Mouse (Mus musculus) stomach, embryonic 16.5 days (tissue): ENCODE results near the gene Gramd1b. TPM values are rescaled to one million over a fixed set of nuclear protein-coding genes. Genes with fewer than 3 reads are reported as not detected.

Experiments
- ATAC-seq: fragments of 200-750 bp; cut with Nextera tagmentation; 2 replicates; pipeline ENCODE4 v1.8.0; 2017; ENCODE audit warnings: moderate number of reproducible peaks, moderate TSS enrichment; ENCODE audit not compliant: insufficient read depth, low FRiP score
- H3K27ac ChIP-seq: fragments of 300-500 bp; sonication (generic); 2 replicates; pipeline ENCODE4 v1.5.1; 2014; ENCODE audit warnings: low read length
- H3K27me3 ChIP-seq: fragments of 300-500 bp; sonication (generic); 2 replicates; pipeline ENCODE4 v1.6.1; 2014; ENCODE audit warnings: low read length, control low read depth, mixed read lengths; ENCODE audit not compliant: control insufficient read depth, insufficient read depth
- H3K36me3 ChIP-seq: fragments of 300-500 bp; sonication (generic); 2 replicates; pipeline ENCODE4 v1.6.1; 2014; ENCODE audit warnings: low read length; ENCODE audit not compliant: control insufficient read depth, insufficient read depth
- H3K4me1 ChIP-seq: fragments of 300-500 bp; sonication (generic); 2 replicates; pipeline ENCODE4 v1.6.1; 2014; ENCODE audit warnings: low read length, control low read depth, mixed read lengths; ENCODE audit not compliant: control insufficient read depth, insufficient read depth
- H3K4me2 ChIP-seq: fragments of 300-500 bp; sonication (generic); 2 replicates; pipeline ENCODE4 v1.6.1; 2014; ENCODE audit warnings: low read depth, low read length, mixed read lengths
- H3K4me3 ChIP-seq: fragments of 300-500 bp; sonication (generic); replicated peaks from 2 replicates; pipeline ENCODE4 v1.5.1; 2014; ENCODE audit warnings: mild to moderate bottlenecking, low read length
- H3K9ac ChIP-seq: fragments of 300-500 bp; sonication (generic); 2 replicates; pipeline ENCODE4 v1.6.1; 2014; ENCODE audit warnings: low read length
- H3K9me3 ChIP-seq: fragments of 300-500 bp; sonication (generic); replicated peaks from 2 replicates; pipeline ENCODE4 v1.6.1; 2016; ENCODE audit warnings: low read length, control low read depth; ENCODE audit not compliant: control insufficient read depth
- WGBS: fragments of 180-500 bp; shearing (Covaris S2); extraction: QIAGEN DNeasy Blood & Tissue Kit; methylation state at CpG from one replicate; pipeline ENCODE4 v1.1.7; 2014; 5-methylcytosine and 5-hydroxymethylcytosine counted together
- polyA plus RNA-seq: library from polyadenylated mRNA; unstranded; fragments of >200 nt; fragmentation: Nextera tagmentation; extraction: Ambion mirVana; gene quantifications from 2 replicates; pipeline ENCODE4 v1.2.1, GENCODE M21; 2015

Gene Gramd1b
- polyA plus RNA-seq, 1 experiment from 2014 or later: 4.9 TPM

DNA sequence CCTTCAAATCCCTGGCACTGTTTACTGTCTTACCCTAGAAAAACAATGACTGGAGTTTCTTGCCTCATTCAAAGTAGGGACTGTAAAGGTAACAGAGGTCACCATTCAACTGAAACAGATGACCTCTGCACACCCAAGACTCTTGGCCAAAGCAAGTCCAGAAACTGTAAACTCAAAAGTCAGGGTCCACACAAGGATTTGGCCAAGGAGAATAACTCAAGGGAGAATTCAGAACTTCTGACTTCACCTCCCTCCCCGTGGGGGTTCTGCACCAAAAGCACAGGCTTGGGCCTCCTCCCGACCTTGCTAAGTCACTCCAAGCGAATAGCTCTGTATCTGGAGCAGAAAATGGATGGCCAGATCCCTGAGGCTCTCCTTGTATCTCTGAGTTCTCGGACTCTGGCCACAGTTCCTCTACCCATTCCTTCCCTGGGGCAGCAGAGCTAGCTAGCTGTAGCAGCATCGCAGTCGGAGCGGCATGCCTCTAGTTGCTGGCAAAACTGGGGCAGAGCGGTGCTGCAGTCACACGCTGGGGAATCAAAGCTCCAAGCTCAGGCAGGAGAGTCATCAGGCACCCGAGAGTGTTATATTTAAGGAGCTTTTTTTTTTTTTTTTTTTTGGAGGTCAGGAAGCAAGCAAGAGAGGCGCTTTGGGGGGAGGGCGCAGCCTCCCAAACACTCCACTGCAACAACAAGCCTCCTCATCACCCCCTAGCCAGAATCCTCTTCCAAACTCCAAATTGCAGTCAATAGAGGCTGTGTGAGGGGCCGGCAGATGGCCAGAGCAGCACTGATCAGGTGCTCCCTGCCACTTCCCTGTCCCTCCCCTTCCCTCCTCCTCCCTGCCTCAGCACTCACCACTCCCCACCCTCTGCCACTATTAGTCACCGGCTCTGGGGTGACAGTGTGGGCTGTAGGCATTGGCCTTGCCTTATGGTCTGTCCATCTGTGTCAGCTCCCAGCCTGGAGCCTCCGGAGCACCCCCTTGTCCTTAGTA lies 149.5 kb downstream of the Gramd1b start:
- H3K27ac ChIP-seq: no peak overlapping the region
- H3K4me1 ChIP-seq: peaks cover 4% of the 10 kb centered on the region; the same call in 1 of the 2 replicates
- H3K9ac ChIP-seq: no peak overlapping the region
- H3K36me3 ChIP-seq: no peaks in the 10 kb centered on the region
- no peaks in the 10 kb centered on the region for H3K27me3 ChIP-seq
- H3K4me3 ChIP-seq: no peak overlapping the region
- no peaks in the 10 kb centered on the region for H3K9me3 ChIP-seq
- WGBS: 28% methylated on average over 15 of the region's 15 CpGs
- no peak overlapping the region for H3K4me2 ChIP-seq
- peak; percentile 82; the same call in 1 of the 2 replicates for ATAC-seq

DNA sequence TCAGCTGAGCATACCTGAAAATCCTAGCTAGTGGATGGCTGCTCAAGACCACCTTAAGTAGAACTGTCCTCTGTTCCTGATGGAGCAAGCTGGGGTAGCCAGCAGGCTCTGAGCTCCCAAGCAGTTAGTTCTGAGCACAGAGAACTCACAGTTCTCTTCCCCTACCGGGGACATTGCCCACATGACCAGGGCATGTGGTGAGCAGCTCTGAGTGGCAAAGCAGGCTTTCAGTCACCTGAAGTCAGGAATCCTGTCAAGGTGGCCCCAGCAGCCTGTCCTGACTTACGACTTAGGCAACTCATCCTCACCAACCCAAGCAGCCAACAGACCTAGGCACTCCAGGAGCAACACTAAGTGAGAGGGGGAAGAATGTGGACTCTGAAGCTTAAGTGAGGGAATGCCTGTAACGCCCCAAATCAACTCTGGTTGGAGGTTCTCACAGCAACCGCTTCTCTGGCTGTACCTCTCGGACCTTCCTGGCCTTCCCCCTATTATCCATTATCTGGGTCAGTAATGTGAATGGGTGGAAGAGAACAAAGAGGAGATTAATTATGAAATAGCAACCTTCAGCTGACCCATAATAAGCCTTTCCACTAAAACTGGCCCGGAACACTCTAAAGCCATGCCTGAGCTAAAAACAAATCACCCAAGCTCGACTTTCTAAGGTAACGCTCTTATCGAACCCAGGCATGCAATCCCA lies 154.3 kb downstream of the Gramd1b start:
- WGBS: 67% methylated on average over 9 of the region's 9 CpGs
- H3K9me3 ChIP-seq: no peaks in the 10 kb centered on the region
- H3K4me1 ChIP-seq: peaks cover 4% of the 10 kb centered on the region; the same call in 1 of the 2 replicates
- ATAC-seq: no peak; the same call in 1 of the 2 replicates
- no peaks in the 10 kb centered on the region for H3K36me3 ChIP-seq
- no peak overlapping the region for H3K9ac ChIP-seq
- H3K4me3 ChIP-seq: no peak overlapping the region
- no peaks in the 10 kb centered on the region for H3K27me3 ChIP-seq
- H3K27ac ChIP-seq: no peak overlapping the region
- H3K4me2 ChIP-seq: peak overlapping the region; percentile 37; the same call in 1 of the 2 replicates

DNA sequence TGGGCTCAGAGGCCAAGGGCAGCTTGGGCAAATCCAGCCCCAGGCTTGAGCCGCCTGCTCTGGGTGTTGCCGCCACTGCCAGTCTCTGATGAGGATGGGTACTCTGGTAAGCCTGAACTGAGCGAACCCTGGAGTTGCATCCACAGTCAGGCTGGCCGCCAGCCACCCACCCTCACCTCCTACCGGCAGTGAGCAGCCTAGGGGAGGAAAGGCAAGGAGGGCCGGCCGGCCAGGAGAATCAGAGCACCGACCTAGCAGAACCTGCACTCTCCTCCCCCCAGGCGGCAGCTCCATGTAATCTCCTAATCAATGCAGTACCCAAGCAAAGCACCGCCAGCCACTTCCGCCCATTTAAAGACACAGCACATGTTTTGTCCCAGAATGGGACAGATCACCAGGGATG lies 155.0 kb downstream of the Gramd1b start:
- 20% methylated on average over 11 of the region's 11 CpGs for WGBS
- 0 out of 2 replicates have a peak overlapping the region, but pooled peaks have one; percentile 39 for H3K9ac ChIP-seq

DNA sequence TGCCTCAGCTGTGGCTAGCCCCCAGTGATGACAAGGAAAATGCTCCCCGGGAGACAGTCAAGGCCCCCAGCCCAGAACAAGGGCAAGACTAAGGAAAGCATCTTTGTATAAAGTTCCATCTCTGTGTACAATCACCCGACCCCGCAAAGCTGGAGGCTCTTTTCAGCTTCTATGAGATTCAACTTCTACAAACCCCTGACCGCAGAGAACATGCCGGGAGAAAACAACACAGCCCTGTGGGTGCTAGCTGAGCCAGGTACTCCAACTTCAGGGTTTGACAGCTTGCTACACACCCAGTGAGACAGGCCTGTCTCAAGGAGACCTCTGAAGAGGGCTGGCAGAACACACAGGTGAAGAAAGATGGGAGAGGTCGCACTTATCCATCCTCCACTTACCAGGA lies 155.7 kb downstream of the Gramd1b start:
- no peak overlapping the region for H3K27ac ChIP-seq
- H3K4me1 ChIP-seq: 0 out of 2 replicates have a peak, but pooled peaks cover 4% of the 10 kb centered on the region
- H3K9me3 ChIP-seq: no peaks in the 10 kb centered on the region
- no peaks in the 10 kb centered on the region for H3K36me3 ChIP-seq
- no peak overlapping the region for H3K9ac ChIP-seq
- H3K4me2 ChIP-seq: no peak overlapping the region
- 78% methylated on average over 6 of the region's 6 CpGs for WGBS
- no peak for ATAC-seq
- no peaks in the 10 kb centered on the region for H3K27me3 ChIP-seq
- H3K4me3 ChIP-seq: no peak overlapping the region

More for the DNA sequence above, 155.0 kb downstream of the Gramd1b start:
- no peaks in the 10 kb centered on the region for H3K27me3 ChIP-seq
- no peak for ATAC-seq
- 0 out of 2 replicates have a peak, but pooled peaks cover 4% of the 10 kb centered on the region for H3K4me1 ChIP-seq
- H3K9me3 ChIP-seq: no peaks in the 10 kb centered on the region
- no peak overlapping the region for H3K27ac ChIP-seq
- H3K4me3 ChIP-seq: no peak overlapping the region
- H3K36me3 ChIP-seq: no peaks in the 10 kb centered on the region
- H3K4me2 ChIP-seq: peak overlapping the region; percentile 37

DNA sequence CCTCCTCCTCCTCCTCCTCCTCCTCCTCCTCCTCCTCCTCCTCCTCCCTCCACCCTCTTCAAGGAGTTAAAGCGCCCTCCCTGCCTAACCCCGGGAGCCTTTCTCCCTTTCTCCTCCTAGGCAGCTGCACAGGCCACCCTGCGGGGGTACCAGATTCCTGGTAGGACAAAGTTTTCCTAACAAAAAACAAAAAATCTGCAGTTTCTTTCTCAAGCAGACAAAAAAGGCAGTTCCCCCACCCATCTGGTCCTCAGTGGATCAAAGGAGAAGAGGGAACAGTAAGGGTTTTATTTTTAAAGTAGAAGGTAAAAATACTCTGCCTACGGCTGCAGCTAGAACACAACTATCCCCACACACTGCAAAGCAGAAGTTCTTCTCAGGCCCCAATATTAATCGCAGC lies 156.2 kb downstream of the Gramd1b start:
- Histone ChIP-seq H3K9me3 (no peaks in the 10 kb centered on the region), H3K9ac (no peak overlapping the region), H3K4me3 (no peak overlapping the region), H3K36me3 (no peaks in the 10 kb centered on the region), H3K27me3 (no peaks in the 10 kb centered on the region), H3K4me2 (no peak overlapping the region), H3K27ac (no peak overlapping the region), H3K4me1 (0 out of 2 replicates have a peak, but pooled peaks cover 4% of the 10 kb centered on the region)
- WGBS: 40% methylated on average over 3 of the region's 5 CpGs
- no peak for ATAC-seq

DNA sequence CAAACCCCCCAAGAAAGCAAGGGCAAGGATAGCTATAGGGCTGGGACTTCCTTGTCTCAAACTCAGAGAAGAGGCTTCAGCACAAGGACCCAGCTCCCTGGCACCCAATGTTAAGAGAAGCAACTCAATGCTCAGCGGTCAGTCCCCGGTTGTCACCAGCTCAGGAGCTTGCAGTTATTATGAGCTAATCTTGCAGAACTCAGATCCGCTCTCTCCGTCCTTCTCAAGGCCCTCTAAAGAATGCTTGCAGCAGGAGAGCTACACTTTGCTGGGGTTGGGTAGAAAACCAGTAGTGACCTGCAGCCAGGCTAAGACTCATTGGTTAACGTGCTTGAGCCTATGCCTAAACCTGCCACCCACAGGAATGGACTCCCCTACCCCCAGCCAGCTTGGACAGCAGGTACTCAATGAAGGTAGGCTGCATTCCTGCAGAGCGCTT lies 156.6 kb downstream of the Gramd1b start:
- no peak overlapping the region for H3K9ac ChIP-seq
- H3K36me3 ChIP-seq: no peaks in the 10 kb centered on the region
- H3K4me1 ChIP-seq: 0 out of 2 replicates have a peak, but pooled peaks cover 4% of the 10 kb centered on the region
- no peak overlapping the region for H3K4me3 ChIP-seq
- H3K4me2 ChIP-seq: no peak overlapping the region
- WGBS: 77% methylated on average over 6 of the region's 6 CpGs
- no peak for ATAC-seq
- no peak overlapping the region for H3K27ac ChIP-seq
- no peaks in the 10 kb centered on the region for H3K27me3 ChIP-seq
- no peaks in the 10 kb centered on the region for H3K9me3 ChIP-seq

DNA sequence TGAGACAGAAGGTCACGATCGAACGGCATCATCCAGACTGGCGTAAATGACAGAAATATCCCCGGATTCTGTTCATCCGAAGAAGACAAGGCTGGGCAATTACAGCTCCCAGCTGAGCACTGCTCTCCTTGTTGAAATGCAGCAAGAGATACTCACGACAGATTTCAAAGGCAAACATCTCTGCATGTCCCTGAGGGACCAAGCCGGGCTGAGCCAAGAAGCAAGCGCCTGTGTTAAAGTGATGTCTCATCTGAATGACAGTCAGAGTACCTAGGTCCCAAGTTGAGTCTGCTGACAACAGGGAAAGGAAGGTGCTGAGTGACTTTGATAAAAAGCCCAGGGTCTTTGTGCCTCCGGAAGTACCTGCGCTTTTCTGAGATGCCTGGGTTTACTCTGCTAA lies 157.1 kb downstream of the Gramd1b start:
- WGBS: 84% methylated on average over 11 of the region's 11 CpGs
- no peak for ATAC-seq

DNA sequence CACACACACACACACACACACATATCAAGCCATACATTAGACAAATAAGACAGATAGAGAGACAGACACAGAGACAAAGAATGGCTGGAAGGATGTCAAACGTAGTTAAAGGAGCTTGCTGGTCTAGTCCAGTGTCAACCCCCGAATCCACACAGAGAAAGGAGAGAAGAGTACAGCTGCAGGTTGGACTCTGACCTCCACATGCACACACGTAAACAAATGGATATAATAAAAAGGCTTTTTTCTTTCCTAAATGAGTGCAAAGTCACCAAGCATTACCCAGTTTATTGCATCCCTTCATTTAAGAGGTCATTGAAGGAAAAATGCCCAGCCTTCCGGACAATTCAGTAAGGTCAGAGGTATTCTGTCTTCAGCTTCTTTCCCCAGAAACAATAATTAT lies 161.0 kb downstream of the Gramd1b start:
- H3K27ac ChIP-seq: no peak overlapping the region
- ATAC-seq: no peak

More for the DNA sequence above, 157.1 kb downstream of the Gramd1b start:
- H3K4me1 ChIP-seq: 0 out of 2 replicates have a peak, but pooled peaks cover 4% of the 10 kb centered on the region
- H3K4me2 ChIP-seq: no peak overlapping the region
- H3K36me3 ChIP-seq: no peaks in the 10 kb centered on the region
- no peak overlapping the region for H3K27ac ChIP-seq
- H3K27me3 ChIP-seq: no peaks in the 10 kb centered on the region
- no peak overlapping the region for H3K4me3 ChIP-seq
- H3K9ac ChIP-seq: no peak overlapping the region
- H3K9me3 ChIP-seq: no peaks in the 10 kb centered on the region

More for the DNA sequence above, 161.0 kb downstream of the Gramd1b start:
- H3K4me3 ChIP-seq: no peak overlapping the region
- WGBS: 51% methylated on average over 4 of the region's 4 CpGs
- H3K27me3 ChIP-seq: no peaks in the 10 kb centered on the region
- H3K4me2 ChIP-seq: no peak overlapping the region
- no peaks in the 10 kb centered on the region for H3K36me3 ChIP-seq
- H3K4me1 ChIP-seq: no peaks in the 10 kb centered on the region
- no peak overlapping the region for H3K9ac ChIP-seq
- H3K9me3 ChIP-seq: no peaks in the 10 kb centered on the region
